Mouse (Mus musculus): ENCODE results near the gene Zfp598.
"Not testable (repeated sequence)": the region's sequence is repeated elsewhere in the genome, so short reads cannot be mapped to it uniquely, and the experiment has no call there.

Gene Zfp598

DNA sequence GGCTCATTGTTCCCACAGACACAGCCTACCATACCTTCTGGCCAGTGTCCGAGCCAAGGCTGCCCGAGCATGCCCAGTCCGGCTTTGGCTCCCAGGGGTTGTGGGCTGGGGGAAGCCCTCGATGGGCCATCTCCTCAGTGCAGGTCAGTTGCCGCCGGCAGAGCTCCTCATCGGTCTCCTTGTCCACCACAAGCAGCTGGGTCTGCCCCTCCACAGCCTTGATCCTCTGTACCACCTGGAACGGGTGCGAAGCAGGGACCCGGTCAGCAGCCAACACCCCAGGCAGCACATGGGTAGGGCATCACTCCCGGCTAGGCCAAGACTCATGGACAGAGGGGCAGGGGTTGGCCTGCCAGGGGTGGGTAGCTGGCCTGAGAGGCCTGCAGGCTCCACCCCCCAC, 22.0 kb upstream of the Zfp598 start:
- DNase-seq (ENCODE audit: low spot score in 2 of 2): no peak

GRCm38 (mm10) chr17:24648731-24649377, 20.6 kb upstream of the Zfp598 start:
- no peak for DNase-seq (ENCODE audit: low spot score in 2 of 2)

- no peak for DNase-seq (ENCODE audit: low spot score in 2 of 2)
Measured at GRCm38 (mm10) chr17:24649581-24650069, 19.9 kb upstream of the Zfp598 start.

DNA sequence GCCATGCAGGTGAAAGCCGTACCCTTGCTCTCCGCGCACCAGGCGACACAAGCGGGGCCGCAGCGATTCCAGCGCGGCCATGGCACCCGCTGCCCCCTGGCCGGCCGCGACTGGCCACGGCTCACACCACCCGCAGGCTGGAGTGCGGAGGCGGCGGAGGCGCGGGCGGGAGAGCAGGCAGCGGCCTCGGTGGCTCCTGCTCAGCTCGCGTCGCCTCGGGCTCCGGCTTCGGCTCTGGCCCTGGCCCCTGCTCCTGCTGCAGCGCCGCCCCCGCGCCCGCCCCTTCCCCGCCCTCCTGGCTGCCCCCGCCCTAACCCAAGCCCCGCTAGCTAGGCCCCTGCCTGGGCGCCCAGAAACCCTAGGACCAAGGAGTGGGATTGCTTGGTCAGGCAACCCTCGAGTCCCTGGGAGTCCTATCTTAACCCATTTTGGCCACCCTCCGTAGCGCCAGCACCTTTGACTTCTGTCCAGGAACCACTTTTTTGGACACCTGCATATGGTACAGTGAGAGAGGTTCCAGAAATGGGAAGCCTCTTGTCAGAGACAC, 19.3 kb upstream of the Zfp598 start, which contains the start of gene Slc9a3r2:
Slc9a3r2 (minus strand) TSS at position 258 of the 547 bp plus-strand sequence.
- DNase-seq (ENCODE audit: low spot score in 2 of 2): no peak

GRCm38 (mm10) chr17:24650766-24651165, 18.7 kb upstream of the Zfp598 start:
- no peak for DNase-seq (ENCODE audit: low spot score in 2 of 2)

GRCm38 (mm10) chr17:24651835-24652234, 17.7 kb upstream of the Zfp598 start:
- DNase-seq (ENCODE audit: low spot score in 2 of 2): no peak

GRCm38 (mm10) chr17:24653967-24654710, 15.3 kb upstream of the Zfp598 start:
- DNase-seq (ENCODE audit: low spot score in 2 of 2): peak in 1 of 2 experiments; percentile 54

- DNase-seq (ENCODE audit: low spot score in 2 of 2): no peak
Measured at GRCm38 (mm10) chr17:24654969-24655368, 14.5 kb upstream of the Zfp598 start.

GRCm38 (mm10) chr17:24658017-24658758, 11.3 kb upstream of the Zfp598 start, which contains the start of gene Npw:
TSS of gene Npw (minus strand) at chr17:24658457.
- DNase-seq (ENCODE audit: low spot score in 2 of 2): no peak

GRCm38 (mm10) chr17:24667011-24667410, 2.5 kb upstream of the Zfp598 start:
- DNase-seq (ENCODE audit: low spot score in 2 of 2): not testable (repeated sequence)

GRCm38 (mm10) chr17:24667416-24667815, 2.1 kb upstream of the Zfp598 start:
- peak in 1 of 2 experiments; percentile 59 for DNase-seq (ENCODE audit: low spot score in 2 of 2)

GRCm38 (mm10) chr17:24669214-24669544, 308 bp upstream of the Zfp598 start:
- DNase-seq (ENCODE audit: low spot score in 2 of 2): not testable (repeated sequence)

DNA sequence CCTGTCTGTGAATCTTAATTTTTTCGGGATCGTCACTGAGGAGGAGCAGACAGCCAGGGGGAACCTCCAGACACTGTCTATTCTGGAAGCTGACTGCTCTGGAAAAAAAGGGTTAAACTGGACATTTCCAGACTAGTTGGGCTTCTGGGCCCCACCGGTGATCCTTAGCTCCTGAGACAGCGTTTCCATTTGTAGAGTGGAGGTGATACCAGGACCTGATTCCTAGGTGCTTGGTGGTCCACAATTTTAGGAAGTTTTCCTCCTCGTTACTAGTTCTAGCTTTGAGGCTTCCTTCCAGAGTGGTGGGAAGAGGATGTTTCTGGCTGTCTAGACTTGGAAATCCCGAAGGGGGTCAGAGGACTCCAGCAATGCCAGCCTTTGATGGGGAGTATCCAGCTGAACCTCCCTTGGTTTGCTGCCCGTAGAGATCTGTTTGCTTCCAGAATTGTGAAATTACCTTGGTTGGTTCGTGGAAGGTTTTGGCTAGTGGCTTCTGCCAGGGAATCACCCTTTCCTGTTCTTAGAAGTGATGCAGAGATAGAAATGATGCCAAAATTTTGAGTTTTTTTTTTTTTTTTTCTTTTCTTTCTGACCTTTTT, 858 bp downstream of the Zfp598 start:
- no peak for DNase-seq (ENCODE audit: low spot score in 2 of 2)

- no peak for DNase-seq (ENCODE audit: low spot score in 2 of 2)
Measured at GRCm38 (mm10) chr17:24671346-24671745, 1.9 kb downstream of the Zfp598 start.

GRCm38 (mm10) chr17:24672141-24672540, 2.7 kb downstream of the Zfp598 start:
- DNase-seq (ENCODE audit: low spot score in 2 of 2): no peak

- peak in 1 of 2 experiments; percentile 66 for DNase-seq (ENCODE audit: low spot score in 2 of 2)
Measured at GRCm38 (mm10) chr17:24674277-24674676, 4.8 kb downstream of the Zfp598 start.

DNA sequence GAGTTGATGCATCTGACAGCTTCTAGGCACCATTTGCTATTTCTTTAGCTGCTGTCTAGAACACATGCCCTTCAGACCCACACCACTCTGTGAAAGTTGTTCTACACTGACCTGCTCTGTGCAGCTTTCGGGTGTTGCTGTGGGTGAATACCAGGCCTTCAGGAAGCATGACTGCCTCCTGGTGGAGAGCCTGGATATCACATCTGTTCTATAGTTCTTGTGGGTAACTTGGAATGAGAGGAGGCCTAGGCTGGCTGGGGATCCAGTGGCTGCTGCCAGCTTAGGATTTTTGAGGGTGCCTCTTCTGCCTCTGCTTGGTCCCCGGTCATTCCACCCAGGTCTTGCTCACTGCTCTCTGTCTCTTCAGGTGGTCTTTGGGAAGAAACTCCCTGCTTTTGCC, 6.7 kb downstream of the Zfp598 start:
- DNase-seq (ENCODE audit: low spot score in 2 of 2): peak in 1 of 2 experiments; percentile 70

DNA sequence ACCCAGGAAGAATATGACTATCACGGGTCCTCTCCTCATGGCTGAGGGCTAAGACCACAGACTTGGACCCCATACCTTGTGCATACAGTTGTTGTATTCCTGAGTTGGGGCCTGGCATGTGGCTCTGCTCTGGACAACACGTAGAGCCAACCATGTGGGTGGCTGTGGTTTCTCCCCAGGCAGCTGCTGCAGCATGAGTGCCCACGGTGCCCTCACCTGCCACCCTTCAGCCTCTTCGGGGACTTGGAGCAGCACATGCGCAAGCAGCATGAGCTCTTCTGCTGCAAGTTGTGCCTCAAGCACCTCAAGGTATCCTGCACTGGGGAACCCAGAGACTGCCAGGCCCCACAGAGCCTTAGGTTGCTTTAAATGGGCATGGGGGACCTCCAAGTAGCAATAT, 7.4 kb downstream of the Zfp598 start:
- no peak for DNase-seq (ENCODE audit: low spot score in 2 of 2)

DNA sequence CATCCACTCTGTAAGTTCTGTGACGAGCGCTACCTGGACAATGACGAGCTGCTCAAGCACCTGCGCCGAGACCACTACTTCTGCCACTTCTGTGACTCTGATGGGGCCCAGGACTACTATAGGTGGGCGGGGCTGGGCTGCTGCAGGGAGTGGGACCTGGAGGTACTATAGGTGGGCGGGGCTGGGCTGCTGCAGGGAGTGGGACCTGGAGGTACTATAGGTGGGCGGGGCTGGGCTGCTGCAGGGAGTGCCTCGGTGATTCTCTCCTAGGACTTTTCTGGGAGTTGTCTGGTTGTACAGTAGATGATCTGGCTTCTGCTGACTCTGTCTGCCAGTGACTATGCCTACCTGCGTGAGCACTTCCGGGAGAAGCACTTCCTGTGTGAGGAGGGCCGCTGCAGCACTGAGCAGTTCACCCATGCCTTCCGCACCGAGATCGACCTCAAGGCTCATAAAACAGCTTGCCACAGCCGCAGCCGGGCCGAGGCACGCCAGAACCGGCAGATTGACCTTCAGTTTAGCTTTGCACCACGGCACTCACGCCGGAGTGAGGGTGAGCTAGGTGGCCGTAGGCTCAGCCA, 8.1 kb downstream of the Zfp598 start:
- no peak for DNase-seq (ENCODE audit: low spot score in 2 of 2)

- no peak for DNase-seq (ENCODE audit: low spot score in 2 of 2)
Measured at GRCm38 (mm10) chr17:24686514-24686913, 17.0 kb downstream of the Zfp598 start.

DNA sequence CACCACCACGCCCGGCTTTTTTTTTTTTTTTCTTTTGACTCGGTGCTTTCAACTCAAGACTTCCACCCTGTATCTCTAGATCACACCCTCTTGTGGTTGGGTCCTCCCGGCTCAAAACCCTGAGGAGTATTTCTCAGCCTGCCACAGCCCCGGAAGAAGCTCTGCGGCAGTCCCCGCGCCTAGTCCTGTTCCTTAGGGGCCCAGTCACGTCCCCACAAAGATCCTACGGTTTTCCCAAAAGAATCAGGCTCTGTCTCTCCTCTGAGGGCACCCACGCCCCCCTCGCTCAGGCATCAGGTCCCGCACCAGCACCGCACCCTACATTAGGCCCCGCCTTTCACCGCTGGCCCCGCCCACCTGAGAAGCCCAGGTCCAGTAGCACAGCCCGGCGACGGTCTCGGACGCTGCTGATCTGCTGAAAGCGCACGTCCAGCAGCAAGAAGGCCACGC, 17.7 kb downstream of the Zfp598 start:
- DNase-seq (ENCODE audit: low spot score in 2 of 2): no peak

All from left cerebral cortex, adult 9 months (tissue).